Mouse (Mus musculus) limb, embryonic 12.5 days (tissue): ENCODE measurements around the gene Limch1. TPM values are rescaled to one million over a fixed set of nuclear protein-coding genes. Genes with fewer than 3 reads are reported as not detected.

Source experiments
- ATAC-seq: fragments of 200-750 bp; cut with Nextera tagmentation; 2 replicates; pipeline ENCODE4 v1.8.0; 2017; ENCODE audit warnings: low read depth, moderate TSS enrichment; ENCODE audit not compliant: insufficient number of reproducible peaks, insufficient read depth, low FRiP score, low TSS enrichment
- H3K27ac ChIP-seq: fragments of 300-500 bp; sonication (generic); 2 replicates; pipeline ENCODE4 v1.5.1; 2016; ENCODE audit warnings: mild to moderate bottlenecking, moderate library complexity
- H3K27me3 ChIP-seq: fragments of 300-500 bp; sonication (generic); 2 replicates; pipeline ENCODE4 v1.6.1; 2016; ENCODE audit warnings: mild to moderate bottlenecking, moderate library complexity
- H3K36me3 ChIP-seq: fragments of 300-500 bp; sonication (generic); 2 replicates; pipeline ENCODE4 v1.6.1; 2016; ENCODE audit warnings: mild to moderate bottlenecking, moderate library complexity
- H3K4me1 ChIP-seq: fragments of 300-500 bp; sonication (generic); replicated peaks from 2 replicates; pipeline ENCODE4 v1.6.1; 2016
- H3K4me2 ChIP-seq: fragments of 300-500 bp; sonication (generic); 2 replicates; pipeline ENCODE4 v1.6.1; 2016; ENCODE audit warnings: mild to moderate bottlenecking, moderate library complexity
- H3K4me3 ChIP-seq: fragments of 300-500 bp; sonication (generic); replicated peaks from 2 replicates; pipeline ENCODE4 v1.5.1; 2016; ENCODE audit warnings: mild to moderate bottlenecking
- H3K9ac ChIP-seq: fragments of 300-500 bp; sonication (generic); replicated peaks from 2 replicates; pipeline ENCODE4 v1.6.1; 2016; ENCODE audit warnings: mild to moderate bottlenecking, moderate library complexity
- H3K9me3 ChIP-seq: fragments of 300-500 bp; sonication (generic); 2 replicates; pipeline ENCODE4 v1.6.1; 2016; ENCODE audit warnings: mild to moderate bottlenecking, moderate library complexity
- WGBS: fragments of 180-500 bp; shearing (Covaris S2); methylation state at CpG from one replicate; pipeline ENCODE4 v1.1.7; 2016; 5-methylcytosine and 5-hydroxymethylcytosine counted together
- polyA plus RNA-seq: library from polyadenylated mRNA; unstranded; fragments of >200 nt; fragmentation: Nextera tagmentation; extraction: Ambion mirVana; gene quantifications from 2 replicates; pipeline ENCODE4 v1.2.1, GENCODE M21; 2016

Limch1 gene
- polyA plus RNA-seq, 1 experiment from 2014 or later, result 58.1 TPM

DNA sequence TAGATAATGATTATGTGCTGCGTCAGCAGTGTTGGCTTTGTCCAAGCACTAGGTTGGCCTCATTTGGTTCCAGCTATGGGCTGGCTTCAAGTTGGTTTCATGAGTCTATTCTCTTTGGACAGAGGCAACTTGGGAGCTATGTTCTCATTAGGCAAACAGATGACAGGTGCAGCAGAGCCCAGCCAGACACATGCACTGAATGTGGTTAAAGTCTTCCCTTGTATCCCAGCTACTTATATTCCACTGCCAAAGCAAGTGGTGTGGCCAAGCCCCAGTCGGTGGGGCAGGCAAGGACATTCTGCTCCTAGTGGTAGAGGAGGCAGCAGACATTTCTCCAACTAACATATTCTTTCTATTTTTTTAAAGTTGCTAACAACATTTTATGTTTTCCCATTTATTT is 16.4 kb downstream of the Limch1 start:
- no peak overlapping the region for H3K4me2 ChIP-seq
- no peaks in the 10 kb centered on the region for H3K36me3 ChIP-seq
- WGBS, result 77% methylated on average over 2 of the region's 2 CpGs
- H3K9me3 ChIP-seq, result no peaks in the 10 kb centered on the region
- no peak overlapping the region for H3K9ac ChIP-seq
- H3K27me3 ChIP-seq, result no peaks in the 10 kb centered on the region
- peaks cover 9% of the 10 kb centered on the region for H3K4me1 ChIP-seq
- no peak overlapping the region for H3K4me3 ChIP-seq
- no peak overlapping the region for H3K27ac ChIP-seq
- no peak for ATAC-seq

DNA sequence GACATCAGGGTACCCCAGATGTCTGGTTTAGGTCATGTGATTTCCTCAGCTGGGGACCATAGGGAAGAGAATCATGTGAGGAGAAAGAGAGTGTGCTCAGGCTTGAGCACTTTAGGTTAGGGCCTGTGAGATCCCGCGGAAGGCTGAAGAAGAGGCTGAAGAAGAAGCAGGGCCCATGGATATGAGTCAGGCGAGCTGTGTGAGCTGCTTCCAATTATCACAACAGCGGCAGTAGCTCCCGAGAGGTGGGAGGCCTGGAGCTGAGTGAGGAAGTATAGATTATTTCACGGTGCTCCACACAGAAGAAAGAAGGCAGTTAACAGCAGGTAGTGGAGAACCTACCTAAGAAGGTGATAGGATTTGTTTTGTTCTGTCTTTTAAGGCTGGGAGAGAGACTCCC is 18.5 kb downstream of the Limch1 start:
- no peak overlapping the region for H3K4me2 ChIP-seq
- whole genome bisulfite sequencing, result 59% methylated on average over 6 of the region's 6 CpGs
- no peak overlapping the region for H3K4me3 ChIP-seq
- H3K9ac ChIP-seq, result no peak overlapping the region
- ATAC-seq, result no peak
- H3K27ac ChIP-seq, result no peak overlapping the region
- H3K9me3 ChIP-seq, result no peaks in the 10 kb centered on the region
- no peaks in the 10 kb centered on the region for H3K27me3 ChIP-seq
- H3K36me3 ChIP-seq, result no peaks in the 10 kb centered on the region
- H3K4me1 ChIP-seq, result peaks cover 13% of the 10 kb centered on the region

DNA sequence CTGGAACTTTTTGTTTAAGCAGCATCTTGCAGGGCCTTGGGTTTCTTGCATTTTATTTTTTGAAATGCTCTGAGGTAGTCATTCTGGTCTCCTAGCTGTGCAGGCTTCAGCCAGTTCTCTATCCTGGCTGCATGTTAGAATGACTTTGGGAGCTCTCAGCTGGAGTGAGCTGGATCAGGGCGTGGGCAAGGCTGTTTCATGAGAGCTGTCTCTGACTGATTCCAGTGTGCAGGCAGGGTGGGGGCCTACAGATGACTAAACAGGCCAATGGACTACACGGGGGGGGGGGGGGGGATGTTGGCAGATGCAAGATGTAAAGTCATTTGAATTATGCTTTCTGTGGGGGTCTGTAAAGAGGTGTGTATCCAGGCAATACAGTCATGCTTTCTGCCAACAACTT is 20.3 kb downstream of the Limch1 start:
- Histone ChIP-seq H3K9ac (no peak overlapping the region), H3K36me3 (no peaks in the 10 kb centered on the region), H3K4me1 (peaks cover 13% of the 10 kb centered on the region), H3K4me2 (no peak overlapping the region), H3K4me3 (no peak overlapping the region), H3K27ac (no peak overlapping the region), H3K9me3 (no peaks in the 10 kb centered on the region), H3K27me3 (no peaks in the 10 kb centered on the region)
- no peak for ATAC-seq
- WGBS, result 73% methylated on average over 2 of the region's 2 CpGs

DNA sequence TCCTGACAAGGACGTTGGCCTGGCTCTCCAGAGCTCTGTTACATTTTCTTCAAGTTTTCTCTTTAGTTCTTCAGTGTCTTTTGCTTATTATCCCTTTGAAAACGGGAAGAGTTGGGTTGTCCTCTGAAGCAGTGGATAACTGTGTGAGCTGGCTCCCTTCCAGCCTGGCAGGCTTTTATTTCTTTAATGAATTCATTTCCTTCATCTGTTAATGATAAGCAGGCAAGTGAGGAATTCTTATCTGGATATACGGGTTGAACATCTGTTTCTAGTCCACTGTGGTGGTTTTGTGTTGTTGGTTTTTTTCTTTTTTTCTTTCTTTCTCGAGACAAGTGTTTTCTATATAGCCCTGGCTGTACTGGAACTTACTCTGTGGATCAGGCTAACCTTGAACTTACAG is 22.4 kb downstream of the Limch1 start:
- Histone ChIP-seq H3K9me3 (no peaks in the 10 kb centered on the region), H3K36me3 (no peaks in the 10 kb centered on the region), H3K9ac (no peak overlapping the region), H3K4me3 (no peak overlapping the region), H3K27ac (no peak overlapping the region), H3K4me2 (no peak overlapping the region), H3K27me3 (no peaks in the 10 kb centered on the region), H3K4me1 (peaks cover 26% of the 10 kb centered on the region)
- WGBS, result 19% methylated on average over 4 of the region's 4 CpGs
- ATAC-seq, result no peak

DNA sequence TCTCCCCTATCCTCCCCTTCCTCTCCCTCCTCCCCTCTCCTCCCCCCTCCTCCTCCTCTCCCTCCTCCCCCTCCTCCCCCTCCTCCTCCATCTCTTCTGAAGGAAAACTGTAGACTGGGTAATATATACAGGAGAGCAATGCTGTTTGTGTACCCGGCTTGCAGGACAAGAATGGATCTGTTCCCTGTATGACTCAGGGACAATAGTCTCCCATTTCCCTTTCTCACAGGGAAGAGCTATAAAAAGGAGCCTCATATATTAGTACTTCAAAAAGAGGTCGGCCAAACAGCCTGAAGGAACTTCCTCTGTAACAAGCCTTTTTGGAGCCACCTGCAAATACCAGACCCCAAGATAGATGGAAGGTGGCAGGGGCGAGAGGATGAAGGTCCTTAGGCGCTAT is 23.4 kb downstream of the Limch1 start:
- H3K27me3 ChIP-seq, result no peaks in the 10 kb centered on the region
- WGBS, result 25% methylated on average over 4 of the region's 4 CpGs
- no peaks in the 10 kb centered on the region for H3K36me3 ChIP-seq

DNA sequence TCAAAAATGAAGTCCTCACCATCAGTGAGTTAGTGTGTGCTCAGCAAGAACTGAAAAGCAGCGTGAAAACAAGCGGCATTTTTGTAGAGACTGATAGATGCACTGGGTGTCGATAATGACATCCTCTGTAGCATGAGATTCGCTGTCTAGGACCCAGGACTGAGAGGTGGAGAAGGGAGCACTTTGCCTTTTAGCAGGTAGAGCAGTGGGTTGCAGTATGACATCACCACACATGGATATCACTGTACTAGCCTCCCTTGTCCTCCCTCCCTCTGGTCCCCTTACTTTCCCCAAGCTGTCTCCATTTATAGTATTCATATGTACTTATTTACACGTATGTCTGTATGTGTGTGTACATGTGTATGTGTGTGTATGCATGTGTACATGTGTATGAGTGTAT is 23.9 kb downstream of the Limch1 start:
- H3K4me1 ChIP-seq, result peaks cover 29% of the 10 kb centered on the region
- no peaks in the 10 kb centered on the region for H3K36me3 ChIP-seq
- H3K9ac ChIP-seq, result no peak overlapping the region
- no peak overlapping the region for H3K4me2 ChIP-seq
- ATAC-seq, result no peak
- 79% methylated on average over 5 of the region's 5 CpGs for WGBS
- no peak overlapping the region for H3K4me3 ChIP-seq
- no peaks in the 10 kb centered on the region for H3K27me3 ChIP-seq
- H3K9me3 ChIP-seq, result no peaks in the 10 kb centered on the region
- H3K27ac ChIP-seq, result no peak overlapping the region

More for the DNA sequence above, 23.4 kb downstream of the Limch1 start:
- Histone ChIP-seq H3K27ac (no peak overlapping the region), H3K9me3 (no peaks in the 10 kb centered on the region), H3K4me3 (no peak overlapping the region), H3K9ac (no peak overlapping the region), H3K4me1 (peaks cover 29% of the 10 kb centered on the region), H3K4me2 (no peak overlapping the region)
- no peak for ATAC-seq

DNA sequence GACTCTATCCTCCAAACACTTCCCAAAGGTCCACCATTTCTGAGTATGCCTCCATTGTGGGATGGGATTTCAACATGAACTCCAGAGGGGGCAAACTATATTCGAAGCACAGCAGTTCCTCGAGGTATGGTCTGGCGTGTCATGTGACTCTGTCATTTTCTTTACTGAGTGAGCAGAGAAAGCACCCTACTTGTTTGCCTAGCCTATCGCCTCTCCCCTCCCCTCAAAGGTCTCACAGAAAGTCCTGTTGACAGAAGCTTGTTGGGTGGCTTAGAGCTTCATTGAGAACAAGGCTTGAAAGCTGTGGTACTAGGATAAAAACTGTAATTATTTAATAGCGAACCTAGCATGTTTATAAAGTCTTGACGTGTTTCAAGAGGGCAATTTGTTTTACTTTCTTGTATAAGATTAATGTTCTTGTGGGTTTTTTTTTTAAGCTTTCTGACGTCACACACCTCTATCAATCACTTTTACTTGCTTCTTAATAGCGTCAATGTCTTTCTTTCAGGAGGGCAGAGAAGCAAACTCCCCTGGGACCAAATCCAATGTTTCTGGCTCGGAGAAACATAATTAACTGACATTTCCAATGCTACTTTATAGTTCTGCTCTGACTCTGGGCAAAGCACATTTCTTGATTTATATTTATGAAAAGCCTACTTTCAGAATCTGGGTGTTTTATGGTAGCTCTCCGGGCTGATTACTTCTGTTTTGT is 32.5 kb downstream of the Limch1 start:
- Histone ChIP-seq H3K27me3 (no peaks in the 10 kb centered on the region), H3K36me3 (no peaks in the 10 kb centered on the region), H3K9ac (no peak overlapping the region), H3K4me3 (no peak overlapping the region), H3K4me1 (peaks cover under 1% of the 10 kb centered on the region; the same call in 1 of the 2 replicates), H3K27ac (no peak overlapping the region), H3K4me2 (no peak overlapping the region), H3K9me3 (no peaks in the 10 kb centered on the region)
- WGBS, result 61% methylated on average over 10 of the region's 10 CpGs
- no peak for ATAC-seq

DNA sequence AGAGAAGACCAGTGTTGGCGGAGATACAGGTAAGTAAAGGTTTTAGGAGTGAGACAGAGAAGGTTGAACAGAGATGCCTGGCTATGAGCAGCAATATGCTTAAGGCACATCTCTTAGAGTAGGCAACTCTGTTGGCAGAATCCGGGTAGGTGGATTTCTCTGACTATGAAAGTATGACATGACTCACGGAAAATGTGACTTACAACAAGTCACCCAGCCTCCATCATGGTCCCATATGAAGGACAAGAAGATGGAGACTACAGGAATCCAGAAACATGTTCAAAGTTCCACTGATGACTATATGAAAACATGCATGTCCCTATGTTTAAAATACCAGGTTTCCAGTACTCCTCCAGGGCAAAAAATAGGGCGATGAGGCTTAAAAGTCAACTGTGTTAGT is 34.7 kb downstream of the Limch1 start:
- ATAC-seq, result no peak
- Histone ChIP-seq H3K4me3 (no peak overlapping the region), H3K36me3 (no peaks in the 10 kb centered on the region), H3K9ac (no peak overlapping the region), H3K4me1 (no peaks in the 10 kb centered on the region), H3K9me3 (no peaks in the 10 kb centered on the region), H3K27ac (no peak overlapping the region), H3K4me2 (no peak overlapping the region), H3K27me3 (no peaks in the 10 kb centered on the region)
- WGBS, result 97% methylated on average over 4 of the region's 4 CpGs

DNA sequence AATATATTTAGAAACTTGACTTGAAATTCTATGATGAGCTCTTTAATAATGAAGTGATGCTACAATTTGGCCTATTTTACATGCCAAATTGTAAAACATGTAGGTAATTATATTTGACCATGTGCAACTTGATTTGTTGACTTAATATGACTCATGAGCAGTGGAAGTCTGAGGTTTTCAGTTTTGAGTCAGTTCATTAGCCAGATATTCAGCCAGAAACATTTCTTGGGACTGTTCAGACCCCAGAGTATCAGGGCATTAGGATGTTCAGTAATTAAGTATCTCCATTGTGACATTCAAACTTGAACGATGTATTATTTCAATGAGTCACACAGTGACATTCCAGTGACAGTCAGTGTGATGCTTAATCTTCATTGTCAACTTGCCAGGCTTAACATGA is 35.9 kb downstream of the Limch1 start:
- ATAC-seq, result no peak
- H3K27me3 ChIP-seq, result no peaks in the 10 kb centered on the region
- peaks cover 3% of the 10 kb centered on the region; the same call in 1 of the 2 replicates for H3K4me1 ChIP-seq
- H3K4me3 ChIP-seq, result no peak overlapping the region
- H3K27ac ChIP-seq, result no peak overlapping the region
- 98% methylated on average over 1 of the region's 1 CpGs for WGBS
- H3K9ac ChIP-seq, result no peak overlapping the region
- H3K4me2 ChIP-seq, result no peak overlapping the region
- no peaks in the 10 kb centered on the region for H3K36me3 ChIP-seq
- no peaks in the 10 kb centered on the region for H3K9me3 ChIP-seq

DNA sequence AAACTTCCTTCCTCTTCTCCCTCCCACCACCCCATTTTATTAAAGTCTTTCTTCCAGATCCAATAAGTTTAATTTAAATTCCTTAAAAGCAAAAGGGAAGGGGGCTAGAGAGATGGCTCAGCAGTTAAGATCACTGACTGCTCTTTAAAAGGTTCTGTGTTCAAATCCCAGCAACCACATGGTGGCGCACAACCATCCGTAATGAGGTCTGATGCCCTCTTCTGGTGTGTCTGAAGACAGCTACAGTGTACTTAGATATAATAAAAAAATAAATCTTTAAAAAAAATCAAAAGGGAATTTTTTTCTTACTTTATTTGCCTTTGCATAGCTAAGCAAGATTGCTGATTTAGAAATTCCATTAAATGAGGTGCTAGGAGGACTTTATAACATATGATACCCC is 37.2 kb downstream of the Limch1 start:
- no peak overlapping the region for H3K27ac ChIP-seq
- H3K9me3 ChIP-seq, result no peaks in the 10 kb centered on the region
- no peak for ATAC-seq
- no peak overlapping the region for H3K4me3 ChIP-seq
- H3K27me3 ChIP-seq, result no peaks in the 10 kb centered on the region
- no peak overlapping the region for H3K4me2 ChIP-seq
- H3K9ac ChIP-seq, result no peak overlapping the region
- peaks cover 7% of the 10 kb centered on the region; the same call in 1 of the 2 replicates for H3K4me1 ChIP-seq
- WGBS, result 88% methylated on average over 2 of the region's 2 CpGs
- H3K36me3 ChIP-seq, result no peaks in the 10 kb centered on the region

DNA sequence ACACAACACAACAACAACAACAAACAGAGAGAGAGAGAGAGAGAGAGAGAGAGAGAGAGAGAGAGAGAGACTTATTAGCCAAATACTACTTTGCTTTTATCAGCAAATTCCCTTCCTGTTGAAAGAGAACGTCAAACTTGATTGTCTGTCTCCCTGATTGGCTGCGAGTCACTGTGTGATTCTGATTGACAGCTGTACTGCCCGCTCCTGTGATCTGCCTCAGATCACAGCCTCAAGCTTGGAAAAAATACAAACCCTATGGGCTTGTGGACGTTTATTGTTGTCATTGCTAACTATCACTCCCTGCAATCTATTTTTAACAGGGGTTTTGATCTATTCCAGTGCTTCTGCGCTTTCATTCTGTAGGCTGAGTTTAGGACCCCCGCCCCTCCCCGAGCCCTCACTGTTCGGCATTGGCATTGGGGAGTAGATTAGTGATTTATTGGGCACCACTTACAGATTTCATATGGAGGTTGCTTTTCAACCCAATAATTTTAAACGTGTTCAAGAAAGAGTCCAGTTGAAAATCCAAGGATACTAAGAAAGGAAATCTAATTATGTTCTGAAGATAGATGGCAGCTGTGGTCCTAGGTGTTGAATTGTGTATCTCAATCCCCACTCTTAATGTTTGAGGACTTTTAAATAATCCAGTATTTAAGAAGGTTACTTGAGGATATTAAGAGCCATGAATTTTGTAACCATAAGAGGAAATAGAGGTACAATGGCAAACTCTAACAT is 39.2 kb downstream of the Limch1 start:
- H3K9me3 ChIP-seq, result no peaks in the 10 kb centered on the region
- H3K9ac ChIP-seq, result no peak overlapping the region
- H3K27me3 ChIP-seq, result no peaks in the 10 kb centered on the region
- peaks cover 7% of the 10 kb centered on the region; the same call in 1 of the 2 replicates for H3K4me1 ChIP-seq
- H3K36me3 ChIP-seq, result no peaks in the 10 kb centered on the region
- H3K4me2 ChIP-seq, result no peak overlapping the region
- no peak overlapping the region for H3K4me3 ChIP-seq
- no peak for ATAC-seq
- no peak overlapping the region for H3K27ac ChIP-seq
- 62% methylated on average over 9 of the region's 9 CpGs for WGBS
